Mouse (Mus musculus): ENCODE measurements around the gene St5. TPM values are rescaled to one million over a fixed set of nuclear protein-coding genes. Genes with fewer than 3 reads are reported as not detected.

The St5 gene
- total RNA-seq, 2 experiments from 2014 or later: 82.6 to 246 TPM

DNA sequence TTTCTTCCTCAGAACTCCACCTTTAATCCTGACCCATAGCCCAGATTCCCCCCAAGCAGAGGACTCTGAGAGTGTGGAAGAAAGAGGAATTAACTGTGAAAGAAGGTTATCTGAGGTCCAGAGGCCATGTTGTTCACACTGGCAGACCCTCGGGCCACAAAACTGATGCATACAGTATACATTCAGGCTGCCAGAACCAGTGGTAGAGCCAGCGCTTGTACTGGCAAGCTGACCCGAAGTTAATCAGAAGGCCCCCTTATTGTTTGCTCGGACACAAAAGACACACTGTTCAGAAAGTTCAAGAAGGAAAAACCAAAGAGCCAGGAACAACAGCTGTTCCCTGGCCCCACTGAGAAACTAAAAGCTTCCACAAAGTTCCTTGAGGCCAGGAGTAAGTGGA, 88.5 kb downstream of the St5 start:
- no peak for ATAC-seq (replicated peaks; ENCODE audit: low FRiP score, poor library complexity, severe bottlenecking)

DNA sequence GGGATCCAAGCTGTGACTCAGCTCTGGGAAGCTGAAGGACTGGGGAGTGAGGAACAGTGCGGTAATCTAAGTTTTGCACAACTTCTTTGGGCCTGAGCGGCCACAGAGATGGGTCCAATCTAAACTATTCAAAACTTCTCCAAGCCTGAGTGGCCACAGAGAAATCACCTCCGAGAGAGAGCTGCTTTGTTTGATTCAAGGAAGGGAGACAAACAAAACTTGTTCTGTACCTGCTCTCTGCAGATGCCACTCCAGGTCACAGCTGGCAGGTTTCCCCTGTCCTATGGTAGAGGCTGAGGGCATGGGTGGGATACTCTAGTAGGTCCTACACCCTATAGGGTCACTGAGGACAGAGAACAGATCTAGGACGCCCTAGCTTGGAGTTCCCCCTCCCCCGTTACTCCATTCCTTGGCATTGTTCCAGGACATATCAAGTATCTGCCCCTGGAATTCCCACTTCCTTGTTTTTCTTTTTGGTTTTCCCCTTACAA, 89.8 kb downstream of the St5 start:
- no peak for ATAC-seq (replicated peaks; ENCODE audit: low FRiP score, poor library complexity, severe bottlenecking)

DNA sequence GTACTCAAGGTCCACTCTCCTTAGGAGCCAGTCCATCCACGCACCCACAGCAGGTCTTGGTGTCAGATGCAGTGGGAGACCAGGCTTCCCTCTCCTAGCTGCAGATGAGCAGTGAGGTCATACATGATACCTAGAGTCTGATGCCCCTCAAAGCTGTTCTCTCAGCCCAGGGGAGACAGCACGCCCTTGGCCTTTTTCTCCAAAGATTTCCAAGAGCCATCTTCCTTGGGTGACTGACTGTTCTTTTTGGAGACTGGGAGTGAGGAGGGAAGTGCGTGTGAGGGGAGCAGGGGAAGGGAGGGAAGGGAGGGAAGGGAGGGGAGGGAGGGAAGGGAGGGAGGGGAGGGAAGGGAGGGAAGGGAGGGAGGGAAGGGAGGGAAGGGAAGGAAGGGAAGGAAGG, 90.4 kb downstream of the St5 start:
- no peak for ATAC-seq (replicated peaks; ENCODE audit: low FRiP score, poor library complexity, severe bottlenecking)

GRCm38 (mm10) chr7:109612531-109612930, 90.9 kb downstream of the St5 start:
- ATAC-seq (replicated peaks; ENCODE audit: low FRiP score, poor library complexity, severe bottlenecking): no peak

- ATAC-seq (replicated peaks; ENCODE audit: low FRiP score, poor library complexity, severe bottlenecking): no peak
These were observed 93.1 kb downstream of the St5 start for GRCm38 (mm10) chr7:109610348-109610747.

DNA sequence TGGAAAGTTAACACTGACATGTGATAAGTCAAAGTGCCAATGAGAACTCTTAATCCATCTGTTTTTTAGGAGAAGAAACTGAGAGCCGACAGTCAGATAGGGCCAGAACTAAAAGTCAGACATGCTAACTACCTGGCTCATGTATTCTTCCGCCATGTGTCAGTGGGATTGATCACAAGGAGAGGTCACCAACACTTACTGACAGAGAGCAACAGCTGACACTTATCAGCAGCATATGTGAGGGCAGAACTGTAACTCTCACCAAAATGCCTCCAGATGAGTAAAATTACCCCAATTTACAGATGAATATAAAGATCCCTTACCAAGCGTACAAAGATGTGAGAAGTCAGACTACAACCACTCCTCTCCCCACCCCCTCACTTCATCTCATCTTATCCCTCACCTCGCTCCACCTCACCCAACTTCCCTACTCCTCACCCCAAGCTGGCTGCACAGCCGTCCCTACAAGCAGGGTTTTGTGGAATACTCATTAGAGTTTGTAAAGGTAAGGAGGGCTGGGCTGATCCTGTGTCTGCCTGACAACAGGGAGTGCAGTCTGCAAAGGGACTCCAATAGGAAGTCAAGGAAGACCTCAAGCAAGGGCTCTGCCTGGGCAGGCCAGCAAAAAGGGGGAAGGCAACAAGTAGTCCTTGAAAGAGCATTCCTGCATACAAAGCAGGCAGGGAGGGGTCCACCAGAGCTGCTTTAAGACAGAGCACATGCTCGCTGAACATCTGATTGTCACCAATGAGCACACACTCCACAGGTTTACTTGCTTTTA, 93.7 kb downstream of the St5 start:
- no peak for ATAC-seq (replicated peaks; ENCODE audit: low FRiP score, poor library complexity, severe bottlenecking)

- ATAC-seq (replicated peaks; ENCODE audit: low FRiP score, poor library complexity, severe bottlenecking): no peak
These were observed 94.6 kb downstream of the St5 start for GRCm38 (mm10) chr7:109608831-109609230.

DNA sequence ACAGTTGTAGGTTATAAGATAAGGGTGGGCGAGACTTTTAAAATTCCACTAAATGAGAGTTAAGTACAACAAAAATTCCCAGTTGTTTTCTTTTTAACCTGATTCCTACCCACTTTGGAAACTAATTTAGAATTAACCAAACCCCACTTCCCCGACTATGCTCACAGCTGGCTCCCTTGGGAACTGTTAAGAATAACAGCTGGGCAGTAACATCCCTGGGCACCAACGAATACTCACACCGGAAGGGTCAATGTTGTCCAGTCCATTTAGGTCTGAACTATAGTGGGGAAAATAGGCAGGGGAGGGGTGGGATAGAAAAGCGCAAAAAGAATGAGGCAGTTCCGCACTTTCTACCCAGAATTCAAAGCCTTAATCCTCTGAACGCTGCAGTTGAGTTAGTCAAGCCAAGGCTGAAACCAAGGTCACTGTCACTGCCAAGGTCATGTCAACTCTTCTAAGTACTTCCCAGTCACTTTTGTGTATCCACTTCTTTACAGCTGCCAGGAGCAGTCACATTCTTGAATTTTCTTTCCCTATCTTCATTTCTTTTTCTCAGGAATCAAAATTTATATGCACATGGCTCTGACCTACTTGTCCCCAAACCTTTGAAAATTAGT, 96.3 kb downstream of the St5 start:
- ATAC-seq (replicated peaks; ENCODE audit: low FRiP score, poor library complexity, severe bottlenecking): no peak

- peak; percentile 84 for ATAC-seq (replicated peaks; ENCODE audit: low FRiP score, poor library complexity, severe bottlenecking)
These were observed 100.8 kb downstream of the St5 start for GRCm38 (mm10) chr7:109602562-109602961.

- no peak for ATAC-seq (replicated peaks; ENCODE audit: low FRiP score, poor library complexity, severe bottlenecking)
These were observed 101.4 kb downstream of the St5 start for GRCm38 (mm10) chr7:109602022-109602421.

DNA sequence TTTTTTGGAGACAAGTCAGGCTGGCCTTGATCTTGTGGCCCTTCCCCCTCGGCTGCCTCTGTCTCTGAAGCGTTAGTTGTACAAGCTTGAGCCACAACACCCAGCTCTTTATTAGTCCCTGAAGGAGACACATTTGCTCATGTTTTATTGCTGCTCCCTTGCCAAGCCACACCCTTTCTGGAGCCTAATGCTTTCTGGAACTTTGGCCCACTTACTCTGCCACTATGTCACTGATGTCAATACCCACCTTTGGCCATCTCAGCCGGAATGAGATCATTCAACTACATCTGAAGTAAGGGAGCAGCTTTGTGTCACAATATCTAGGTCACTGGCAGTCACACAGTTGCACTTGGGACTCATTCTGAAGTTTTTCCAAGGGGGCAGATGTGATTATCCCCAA, 102.7 kb downstream of the St5 start:
- peak; percentile 59 for ATAC-seq (replicated peaks; ENCODE audit: low FRiP score, poor library complexity, severe bottlenecking)

- ATAC-seq (replicated peaks; ENCODE audit: low FRiP score, poor library complexity, severe bottlenecking): peak; percentile 48
These were observed 103.4 kb downstream of the St5 start for GRCm38 (mm10) chr7:109599998-109600397.

DNA sequence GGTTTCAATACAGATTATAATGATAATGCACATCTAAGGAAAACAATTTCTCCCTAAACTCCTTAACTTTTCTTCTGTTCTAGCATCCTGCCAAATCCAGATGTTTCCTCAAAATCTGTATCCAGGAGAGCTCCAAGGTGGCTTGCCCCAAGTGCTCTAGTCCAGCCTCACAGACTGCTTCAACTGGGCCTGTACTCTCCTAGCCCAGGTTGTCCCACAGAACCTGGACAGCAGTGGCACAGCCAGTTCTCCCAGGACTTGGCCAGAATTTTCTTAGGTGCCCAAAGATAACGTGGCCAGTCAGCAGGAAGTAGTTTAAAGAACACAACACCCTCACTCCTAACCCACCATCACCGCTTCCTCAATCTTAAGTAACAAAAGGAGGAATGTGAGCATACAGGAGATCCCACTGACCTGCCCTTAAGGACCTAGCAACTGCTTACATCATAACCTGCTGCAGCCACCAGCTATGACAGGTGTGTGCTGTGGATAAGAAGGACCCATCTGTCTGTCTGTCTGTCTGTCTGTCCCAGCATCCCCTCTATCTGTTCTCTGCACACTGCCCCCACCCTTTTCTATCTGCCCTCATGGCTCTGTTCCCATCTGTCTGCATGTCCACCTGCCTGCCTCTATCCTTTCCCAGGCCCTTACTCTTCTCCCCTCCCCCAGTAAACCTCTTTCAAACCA, 108.4 kb downstream of the St5 start:
- peak; percentile 82 for ATAC-seq (replicated peaks; ENCODE audit: low FRiP score, poor library complexity, severe bottlenecking)

DNA sequence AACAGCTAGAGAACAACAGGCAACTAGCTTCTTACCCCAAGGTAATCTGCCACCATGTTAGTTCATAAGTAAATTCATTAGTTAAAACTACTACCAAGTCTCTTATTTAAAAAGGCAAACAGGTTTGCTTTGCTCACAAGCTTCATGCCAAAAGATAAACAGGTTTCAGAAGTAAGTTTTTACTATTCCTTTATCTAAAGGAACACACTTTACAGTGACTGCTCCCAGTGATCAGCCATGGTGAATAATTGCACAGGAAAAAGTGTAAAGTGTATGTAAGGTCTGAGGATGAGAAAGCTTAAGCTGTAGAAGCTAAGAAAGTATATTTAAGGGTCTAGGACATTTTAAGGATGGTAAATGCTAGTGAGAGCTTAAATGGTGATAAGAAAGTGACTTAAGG, 109.4 kb downstream of the St5 start:
- ATAC-seq (replicated peaks; ENCODE audit: low FRiP score, poor library complexity, severe bottlenecking): peak; percentile 55

DNA sequence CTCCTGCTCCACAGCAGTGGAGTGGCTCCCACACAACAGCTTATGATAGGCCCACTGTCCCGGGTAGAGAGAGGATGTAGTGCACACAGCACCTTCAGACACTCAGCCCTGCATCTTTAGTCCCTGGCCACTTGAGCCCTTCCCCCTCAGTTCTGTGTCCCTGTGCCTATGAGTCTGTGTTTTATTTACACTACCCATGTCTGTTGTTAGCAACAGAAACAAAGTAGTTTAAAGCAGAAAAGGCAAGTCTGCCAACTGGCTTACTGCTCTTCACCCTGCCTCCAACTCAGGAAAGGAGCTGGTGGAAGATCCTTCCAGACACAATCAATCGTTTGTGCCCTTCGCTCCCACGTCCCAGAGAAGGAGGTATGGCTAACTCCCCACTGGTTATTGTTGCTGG, 111.2 kb downstream of the St5 start:
- no peak for ATAC-seq (replicated peaks; ENCODE audit: low FRiP score, poor library complexity, severe bottlenecking)

DNA sequence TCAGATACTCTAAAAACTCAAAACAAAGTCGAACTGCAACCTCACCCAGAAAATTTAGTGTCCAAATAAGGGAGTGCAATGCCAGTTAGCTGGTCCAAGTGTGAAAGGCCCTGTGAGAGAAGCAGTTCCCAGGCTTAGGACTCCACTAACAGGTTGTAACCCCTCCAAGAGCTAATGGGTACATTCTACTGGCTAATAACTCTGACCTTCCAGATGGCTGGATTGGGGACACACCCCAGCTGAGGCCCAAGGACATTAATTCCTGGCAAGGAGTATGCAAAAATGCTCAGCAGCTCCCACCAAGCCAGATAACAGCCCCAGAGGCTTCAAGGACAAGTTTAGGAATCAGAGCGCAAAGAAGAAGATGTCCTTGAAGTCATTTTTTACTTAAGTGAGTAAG, 112.8 kb downstream of the St5 start:
- no peak for ATAC-seq (replicated peaks; ENCODE audit: low FRiP score, poor library complexity, severe bottlenecking)

DNA sequence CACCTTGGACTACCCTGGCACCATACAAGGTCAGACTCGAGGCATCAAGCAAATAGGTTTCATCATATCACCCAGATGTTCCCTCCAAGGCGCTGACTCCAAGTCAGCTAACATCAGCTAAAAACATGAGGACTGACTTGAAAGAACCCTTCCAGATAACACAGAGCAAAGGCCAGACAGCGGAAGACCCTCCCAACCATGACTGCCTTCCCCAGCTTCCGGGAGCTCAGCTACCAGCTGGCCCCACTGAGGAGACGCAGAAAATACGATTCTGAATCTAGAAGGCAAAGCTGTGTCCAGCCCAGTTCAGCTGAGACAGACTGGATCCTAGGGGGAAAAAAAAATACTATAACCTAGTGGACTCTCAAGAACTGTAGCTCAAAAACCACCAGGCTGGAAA, 114.4 kb downstream of the St5 start:
- no peak for ATAC-seq (replicated peaks; ENCODE audit: low FRiP score, poor library complexity, severe bottlenecking)

GRCm38 (mm10) chr7:109588145-109588544, 115.3 kb downstream of the St5 start:
- no peak for ATAC-seq (replicated peaks; ENCODE audit: low FRiP score, poor library complexity, severe bottlenecking)

GRCm38 (mm10) chr7:109584467-109584866, 118.9 kb downstream of the St5 start:
- ATAC-seq (replicated peaks; ENCODE audit: low FRiP score, poor library complexity, severe bottlenecking): no peak

DNA sequence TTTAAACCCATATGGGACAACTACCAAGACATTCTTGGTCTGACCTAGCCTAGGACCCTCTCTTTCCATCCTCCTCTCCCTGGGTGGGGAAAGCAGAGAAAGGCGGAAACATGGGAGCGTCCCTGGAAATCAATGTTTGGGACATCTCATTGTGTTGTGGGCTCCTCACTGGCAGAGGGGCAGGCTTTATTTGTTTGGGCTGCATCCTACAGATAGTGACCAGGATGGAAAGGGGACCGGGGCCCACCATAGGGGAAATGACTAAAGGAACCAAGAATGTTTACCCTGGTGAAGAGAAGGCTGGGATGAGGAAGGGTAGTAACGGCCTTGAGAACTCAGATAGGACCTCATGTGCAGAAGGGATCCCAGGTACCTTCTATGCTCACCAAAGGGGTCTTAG, 122.9 kb downstream of the St5 start:
- ATAC-seq (replicated peaks; ENCODE audit: low FRiP score, poor library complexity, severe bottlenecking): no peak

All from erythroid progenitor cell, adult 5-6 weeks (primary cell).